Mouse (Mus musculus): ENCODE results near the gene Magi1.

DNA sequence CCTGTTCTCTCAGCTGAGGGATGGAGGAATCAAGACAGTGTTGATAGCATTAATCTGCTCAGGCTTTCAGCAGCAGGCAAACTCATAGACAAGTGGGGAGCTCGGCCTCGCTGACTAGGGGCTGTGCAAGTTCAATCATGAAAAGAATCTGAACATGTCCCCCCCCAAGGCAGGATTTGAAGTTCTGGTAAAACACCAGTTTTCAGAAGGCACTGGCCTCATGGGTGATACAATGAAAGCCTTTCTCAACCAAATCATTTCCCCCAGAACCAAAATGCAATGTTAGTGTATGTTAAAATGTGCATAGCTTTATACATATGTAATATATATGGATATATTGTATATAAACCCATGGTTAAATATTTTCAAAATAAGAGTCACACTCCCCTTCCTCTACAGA is 372.3 kb downstream of the Magi1 start:
- TF ChIP-seq POLR2A (IDR thresholded peaks at IDR 0.05; ENCODE audit: borderline replicate concordance, insufficient read depth, low read length) (no peak), CTCF (IDR thresholded peaks at IDR 0.05; ENCODE audit: borderline replicate concordance, insufficient read depth, low read depth, low read length) (no peak)

All from cerebellum, adult 2 months (tissue).